Mouse (Mus musculus) heart, postnatal 0 days (tissue): ENCODE results near the gene Ddx52. TPM values are rescaled to one million over a fixed set of nuclear protein-coding genes. Genes with fewer than 3 reads are reported as not detected.

ENCODE experiments used
- ATAC-seq: fragments of 200-750 bp; cut with Nextera tagmentation; 2 replicates; pipeline ENCODE4 v1.8.0; 2017; ENCODE audit warnings: low read depth, moderate number of reproducible peaks, moderate library complexity; ENCODE audit not compliant: insufficient read depth
- DNase-seq: peaks from one replicate; pipeline ENCODE4 v3.0.0-alpha.2; 2016; ENCODE audit warnings: low spot score
- H3K27ac ChIP-seq: fragments of 300-500 bp; sonication (generic); 2 replicates; pipeline ENCODE4 v1.5.1; 2014; ENCODE audit warnings: low read depth, mild to moderate bottlenecking
- H3K27me3 ChIP-seq: fragments of 300-500 bp; sonication (generic); 2 replicates; pipeline ENCODE4 v1.6.1; 2014; ENCODE audit warnings: low read length, mixed read lengths; ENCODE audit not compliant: control insufficient read depth, insufficient read depth
- H3K36me3 ChIP-seq: fragments of 300-500 bp; sonication (generic); replicated peaks from 2 replicates; pipeline ENCODE4 v1.6.1; 2014; ENCODE audit warnings: low read length, mixed read lengths; ENCODE audit not compliant: control insufficient read depth, insufficient read depth
- H3K4me1 ChIP-seq: fragments of 300-500 bp; sonication (generic); 2 replicates; pipeline ENCODE4 v1.6.1; 2014; ENCODE audit warnings: antibody characterized with exemption; ENCODE audit not compliant: control insufficient read depth, insufficient read depth
- H3K4me2 ChIP-seq: fragments of 300-500 bp; sonication (generic); 2 replicates; pipeline ENCODE4 v1.6.1; 2014; ENCODE audit warnings: low read depth, mild to moderate bottlenecking, low read length, moderate library complexity
- H3K4me3 ChIP-seq: fragments of 300-500 bp; sonication (generic); 2 replicates; pipeline ENCODE4 v1.5.1; 2014; ENCODE audit warnings: low read depth, low read length
- H3K9ac ChIP-seq: fragments of 300-500 bp; sonication (generic); replicated peaks from 2 replicates; pipeline ENCODE4 v1.6.1; 2014; ENCODE audit warnings: low read depth, low read length, mixed read lengths
- H3K9me3 ChIP-seq: fragments of 300-500 bp; sonication (generic); replicated peaks from 2 replicates; pipeline ENCODE4 v1.6.1; 2016; ENCODE audit warnings: low read length; ENCODE audit not compliant: control insufficient read depth
- CTCF ChIP-seq: IDR thresholded peaks from 2 replicates; pipeline ENCODE4 v1.5.1; 2016; ENCODE audit warnings: antibody characterized with exemption, control low read depth, low read depth
- EP300 ChIP-seq: IDR thresholded peaks from 2 replicates; pipeline ENCODE4 v1.6.1; 2016; ENCODE audit warnings: antibody characterized with exemption, low read depth
- WGBS: fragments of 180-500 bp; shearing (Covaris S2); extraction: QIAGEN DNeasy Blood & Tissue Kit; methylation state at CpG from one replicate; pipeline ENCODE4 v1.1.7; 2014; 5-methylcytosine and 5-hydroxymethylcytosine counted together
- polyA plus RNA-seq: library from polyadenylated mRNA; unstranded; fragments of >200 nt; fragmentation: Nextera tagmentation; extraction: Ambion mirVana; gene quantifications from 2 replicates; pipeline ENCODE4 v1.2.1, GENCODE M21; 2015
- total RNA-seq: library from RNA; depleted of rRNA; stranded (reverse); fragments of >200 nt; gene quantifications from 2 replicates; pipeline ENCODE4 v1.2.3, GENCODE M21; 2014; ENCODE audit warnings: low replicate concordance

Ddx52 gene
- total and polyA plus RNA-seq, 2 experiments from 2014 or later = 9.4 to 13.9 TPM

- Histone ChIP-seq H3K4me1 (no peaks in the 10 kb centered on the region), H3K27ac (no peak overlapping the region), H3K36me3 (no peaks in the 10 kb centered on the region), H3K27me3 (no peaks in the 10 kb centered on the region), H3K9ac (no peak overlapping the region), H3K9me3 (no peaks in the 10 kb centered on the region), H3K4me2 (no peak overlapping the region), H3K4me3 (no peak overlapping the region)
- WGBS = 69% methylated on average over 10 of the region's 10 CpGs
- no peak for DNase-seq
- no peak for ATAC-seq
- TF ChIP-seq EP300 = no peak
- no peak for TF ChIP-seq CTCF
These were observed 9.3 kb upstream of the Ddx52 start for GRCm38 (mm10) chr11:83932506-83933106.

GRCm38 (mm10) chr11:83933376-83933775 is 8.5 kb upstream of the Ddx52 start:
- no peaks in the 10 kb centered on the region for H3K36me3 ChIP-seq
- H3K4me2 ChIP-seq = no peak overlapping the region
- H3K27me3 ChIP-seq = no peaks in the 10 kb centered on the region
- no peak overlapping the region for H3K9ac ChIP-seq
- no peaks in the 10 kb centered on the region for H3K4me1 ChIP-seq
- no peak for ATAC-seq
- no peak overlapping the region for H3K4me3 ChIP-seq
- 81% methylated on average over 4 of the region's 4 CpGs for WGBS
- no peak overlapping the region for H3K27ac ChIP-seq
- no peak for DNase-seq
- TF ChIP-seq CTCF = no peak
- no peak for TF ChIP-seq EP300
- H3K9me3 ChIP-seq = no peaks in the 10 kb centered on the region

GRCm38 (mm10) chr11:83935986-83936665 is 5.7 kb upstream of the Ddx52 start:
- Histone ChIP-seq H3K4me3 (no peak overlapping the region), H3K27ac (no peak overlapping the region), H3K9me3 (no peaks in the 10 kb centered on the region), H3K4me2 (no peak overlapping the region), H3K27me3 (no peaks in the 10 kb centered on the region), H3K9ac (no peak overlapping the region), H3K4me1 (no peaks in the 10 kb centered on the region), H3K36me3 (no peaks in the 10 kb centered on the region)
- peak; percentile 70; the same call in 1 of the 2 replicates for ATAC-seq
- 14% methylated on average over 7 of the region's 7 CpGs for WGBS
- DNase-seq = peak; percentile 64
- TF ChIP-seq CTCF (peak; percentile 95), EP300 (no peak)

GRCm38 (mm10) chr11:83938556-83938955 is 3.3 kb upstream of the Ddx52 start:
- DNase-seq (no peak), ATAC-seq (no peak)
- WGBS = 65% methylated on average over 8 of the region's 8 CpGs

GRCm38 (mm10) chr11:83956822-83957221 is 15.0 kb downstream of the Ddx52 start:
- no peak for ATAC-seq
- Histone ChIP-seq H3K27me3 (no peaks in the 10 kb centered on the region), H3K36me3 (peaks cover 94% of the 10 kb centered on the region), H3K9me3 (no peaks in the 10 kb centered on the region), H3K4me3 (no peak overlapping the region), H3K27ac (no peak overlapping the region), H3K4me2 (no peak overlapping the region), H3K4me1 (no peaks in the 10 kb centered on the region), H3K9ac (no peak overlapping the region)
- 93% methylated on average over 2 of the region's 2 CpGs for WGBS
- DNase-seq = no peak
- TF ChIP-seq EP300 (no peak), CTCF (no peak)

More at GRCm38 (mm10) chr11:83938556-83938955, 3.3 kb upstream of the Ddx52 start:
- no peak overlapping the region for H3K4me3 ChIP-seq
- H3K4me1 ChIP-seq = no peaks in the 10 kb centered on the region; the same call in 1 of the 2 replicates
- H3K9me3 ChIP-seq = no peaks in the 10 kb centered on the region
- TF ChIP-seq EP300 (no peak), CTCF (no peak)
- no peak overlapping the region for H3K27ac ChIP-seq
- peaks cover 3% of the 10 kb centered on the region; the same call in 1 of the 2 replicates for H3K36me3 ChIP-seq
- H3K4me2 ChIP-seq = no peak overlapping the region
- no peaks in the 10 kb centered on the region for H3K27me3 ChIP-seq
- H3K9ac ChIP-seq = no peak overlapping the region
